Mouse (Mus musculus): Measurements from ENCODE around the gene Gm4952.

Gm4952 gene

GRCm38 (mm10) chr19:12599674-12600073, at the start of gene Gm4952:
Gene Gm4952, plus strand, starts transcription at chr19:12599974.
- CTCF ChIA-PET = no interaction called here

- CTCF ChIA-PET = interaction anchor here (0.7 kb wide), 1 partner anchor 43 kb away, joined by 16 read pairs; no protein-coding TSS in a partner anchor
Measured at GRCm38 (mm10) chr19:12550005-12550942, 49.5 kb upstream of the Gm4952 start.

GRCm38 (mm10) chr19:12556293-12556692, 43.5 kb upstream of the Gm4952 start:
- CTCF ChIA-PET = interaction anchor here (0.5 kb wide), 1 partner anchor 79 kb away, joined by 3 read pairs; no protein-coding TSS in a partner anchor

GRCm38 (mm10) chr19:12558219-12558618, 41.6 kb upstream of the Gm4952 start:
- CTCF ChIA-PET = no interaction called here

GRCm38 (mm10) chr19:12564197-12564596, 35.6 kb upstream of the Gm4952 start:
- CTCF ChIA-PET = no interaction called here

- CTCF ChIA-PET = interaction anchor here (0.5 kb wide), 1 partner anchor 49 kb away, joined by 7 read pairs; no protein-coding TSS in a partner anchor
Measured at GRCm38 (mm10) chr19:12567011-12567410, 32.8 kb upstream of the Gm4952 start.

- CTCF ChIA-PET = no interaction called here
Measured at GRCm38 (mm10) chr19:12570866-12571265, 28.9 kb upstream of the Gm4952 start.

GRCm38 (mm10) chr19:12571687-12572086, 28.1 kb upstream of the Gm4952 start:
- CTCF ChIA-PET = interaction anchor here (0.6 kb wide), 1 partner anchor 227 kb away, joined by 11 read pairs; no protein-coding TSS in a partner anchor

GRCm38 (mm10) chr19:12572614-12573265, 27.0 kb upstream of the Gm4952 start:
- CTCF ChIA-PET = interaction anchor here (0.6 kb wide), 2 partner anchors 18 to 220 kb away, joined by 3 to 6 read pairs; no protein-coding TSS in a partner anchor

GRCm38 (mm10) chr19:12573266-12574011, 26.3 kb upstream of the Gm4952 start:
- CTCF ChIA-PET = interaction anchor here (0.6 to 0.7 kb wide), 3 partner anchors 17 to 219 kb away, joined by 3 to 6 read pairs (median 3); no protein-coding TSS in a partner anchor

GRCm38 (mm10) chr19:12574012-12574407, 25.8 kb upstream of the Gm4952 start:
- CTCF ChIA-PET = interaction anchor here (0.7 kb wide), 1 partner anchor 20 kb away, joined by 3 read pairs; no protein-coding TSS in a partner anchor

- CTCF ChIA-PET = interaction anchor here (1.1 kb wide), 1 partner anchor 10 kb away, joined by 3 read pairs; no protein-coding TSS in a partner anchor
Measured at GRCm38 (mm10) chr19:12575107-12575506, 24.7 kb upstream of the Gm4952 start.

- CTCF ChIA-PET = interaction anchor here (1.1 kb wide), 1 partner anchor 11 kb away, joined by 3 read pairs; no protein-coding TSS in a partner anchor
Measured at GRCm38 (mm10) chr19:12575514-12575913, 24.3 kb upstream of the Gm4952 start.

GRCm38 (mm10) chr19:12576639-12577038, 23.1 kb upstream of the Gm4952 start:
- CTCF ChIA-PET = interaction anchor here (0.7 kb wide), 1 partner anchor 567 kb away, joined by 8 read pairs; no protein-coding TSS in a partner anchor

GRCm38 (mm10) chr19:12585310-12585709, 14.5 kb upstream of the Gm4952 start:
- CTCF ChIA-PET = no interaction called here

- CTCF ChIA-PET = interaction anchor here (0.6 to 1.6 kb wide), 2 partner anchors 43 to 231 kb away, joined by 4 read pairs; no protein-coding TSS in a partner anchor
Measured at GRCm38 (mm10) chr19:12591908-12592307, 7.9 kb upstream of the Gm4952 start.

- CTCF ChIA-PET = interaction anchor here (0.5 to 1.2 kb wide), 2 partner anchors 9 to 49 kb away, joined by 3 to 5 read pairs; no protein-coding TSS in a partner anchor
Measured at GRCm38 (mm10) chr19:12595135-12595529, 4.6 kb upstream of the Gm4952 start.

GRCm38 (mm10) chr19:12595530-12596289, 4.1 kb upstream of the Gm4952 start:
- CTCF ChIA-PET = interaction anchor here (1.2 kb wide), 1 partner anchor 49 kb away, joined by 3 read pairs; no protein-coding TSS in a partner anchor

- CTCF ChIA-PET = interaction anchor here (1.2 kb wide), 1 partner anchor 50 kb away, joined by 3 read pairs; no protein-coding TSS in a partner anchor
Measured at GRCm38 (mm10) chr19:12596290-12597072, 3.3 kb upstream of the Gm4952 start.
